Mouse (Mus musculus) layer of hippocampus, adult 11-12 months (tissue): ENCODE results near the gene Clrn3.
"Not testable (repeated sequence)": the region's sequence is repeated elsewhere in the genome, so short reads cannot be mapped to it uniquely, and the experiment has no call there.

Experiments
- DNase-seq: peaks from one replicate; pipeline ENCODE4 v3.0.0; 2022; ENCODE audit warnings: low spot score

The Clrn3 gene

GRCm38 (mm10) chr7:135528515-135528914 is at the start of gene Clrn3:
Clrn3 (minus strand) TSS chr7:135528654.
- DNase-seq: no peak

GRCm38 (mm10) chr7:135576329-135576728 is 47.9 kb upstream of the Clrn3 start:
- no peak for DNase-seq

DNA sequence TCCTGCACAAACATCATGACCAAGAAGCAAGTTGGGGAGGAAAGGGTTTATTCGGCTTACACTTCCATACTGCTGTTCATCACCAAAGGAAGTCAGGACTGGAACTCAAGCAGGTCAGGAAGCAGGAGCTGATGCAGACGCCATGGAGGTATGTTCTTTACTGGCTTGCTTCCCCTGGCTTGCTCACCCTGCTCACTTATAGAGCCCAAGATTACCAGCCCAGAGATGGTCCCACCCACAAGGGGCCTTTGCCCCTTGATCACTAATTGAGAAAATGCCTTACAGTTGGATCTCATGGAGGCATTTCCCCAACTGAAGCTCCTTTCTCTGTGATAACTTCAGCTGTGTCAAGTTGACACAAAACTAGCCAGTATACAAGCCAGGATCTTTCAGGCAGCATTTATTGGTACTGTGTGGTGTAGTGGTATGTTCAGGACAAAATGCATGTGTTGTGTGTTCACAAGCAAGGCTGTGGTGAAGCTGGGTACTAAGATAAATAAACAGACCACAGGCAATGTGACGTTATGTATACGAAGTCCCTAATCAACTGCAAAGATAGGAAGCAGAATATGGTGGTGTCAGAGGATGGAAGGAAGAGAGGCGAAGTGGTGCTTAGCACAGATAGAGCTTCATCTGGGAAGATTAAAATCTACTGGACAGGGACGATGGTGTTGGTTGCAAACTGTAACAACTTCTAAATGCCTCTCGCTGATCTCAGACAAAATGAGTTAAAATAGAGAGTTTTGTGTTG is 47.0 kb upstream of the Clrn3 start:
- DNase-seq: not testable (repeated sequence)

DNA sequence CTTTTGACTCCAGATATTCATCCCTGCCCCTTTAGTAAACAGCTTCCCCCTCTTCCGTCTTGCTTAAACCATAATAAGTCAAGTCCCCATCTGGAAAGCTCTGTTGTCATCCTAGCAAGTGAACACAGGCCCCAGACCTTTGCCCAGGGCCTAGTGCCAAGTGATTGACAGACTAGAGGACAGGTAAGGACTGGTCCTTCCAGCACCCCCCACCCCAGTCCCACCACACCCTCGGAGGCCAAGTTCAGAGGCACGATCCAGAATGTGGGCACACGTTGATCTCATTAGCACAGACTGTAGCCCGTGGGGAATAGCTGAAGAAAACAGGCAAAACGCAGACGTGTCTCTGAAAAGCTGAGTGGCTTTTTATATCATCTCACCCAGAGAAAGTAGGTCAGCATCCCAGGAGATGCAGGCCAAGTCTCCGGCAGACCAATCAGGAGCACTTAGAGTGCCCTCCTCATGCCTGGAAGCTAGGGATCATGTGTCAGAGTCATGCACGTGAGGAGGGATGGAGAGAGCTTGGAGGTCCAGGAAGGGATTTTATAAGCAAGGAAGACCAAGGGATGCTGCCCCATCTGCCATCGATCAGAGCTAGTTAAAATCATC is 43.6 kb upstream of the Clrn3 start:
- no peak for DNase-seq

DNA sequence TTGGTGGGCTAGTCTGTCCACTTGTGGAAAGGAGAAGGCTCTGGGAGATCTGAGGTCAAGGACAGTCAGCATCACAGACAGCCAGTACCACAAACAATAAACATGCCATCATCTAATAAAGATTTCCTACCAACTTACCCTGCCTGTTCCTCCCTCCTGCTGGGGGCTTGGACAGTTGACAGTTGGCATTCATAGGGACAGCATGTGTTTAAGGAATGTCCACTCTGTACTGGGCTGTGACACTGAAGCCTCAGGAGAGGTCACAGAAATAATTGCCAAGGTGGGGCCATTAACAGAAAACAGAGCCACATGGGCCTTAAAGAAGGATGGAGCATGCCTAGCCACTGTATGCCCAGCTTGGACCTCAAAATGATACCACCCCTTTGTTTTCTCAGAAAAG is 42.9 kb upstream of the Clrn3 start:
- DNase-seq: no peak

- no peak for DNase-seq
Observed at GRCm38 (mm10) chr7:135568550-135568949, 40.1 kb upstream of the Clrn3 start.

DNA sequence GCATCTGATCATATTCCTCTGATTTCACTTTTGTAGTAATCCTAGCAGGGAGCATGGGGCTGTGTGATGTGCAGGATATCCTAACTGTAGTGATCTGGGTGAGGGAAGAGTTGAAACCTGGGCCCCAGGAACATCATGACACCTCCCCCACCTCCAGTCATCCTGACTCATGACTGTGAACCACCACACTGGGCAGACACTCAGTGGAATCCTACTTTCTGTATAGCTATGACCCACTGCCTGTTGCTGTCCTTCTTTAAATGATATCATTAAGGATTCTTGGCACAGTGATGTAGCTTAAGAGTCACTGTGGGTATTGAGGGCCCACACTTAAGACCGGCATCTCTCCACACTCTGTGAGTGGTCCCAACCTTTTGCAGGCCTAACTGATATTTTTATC is 39.1 kb upstream of the Clrn3 start:
- no peak for DNase-seq

- DNase-seq: peak; percentile 39
Observed at GRCm38 (mm10) chr7:135566013-135566412, 37.6 kb upstream of the Clrn3 start.

GRCm38 (mm10) chr7:135564022-135564421 is 35.6 kb upstream of the Clrn3 start:
- no peak for DNase-seq

GRCm38 (mm10) chr7:135560280-135560679 is 31.8 kb upstream of the Clrn3 start:
- DNase-seq: no peak

DNA sequence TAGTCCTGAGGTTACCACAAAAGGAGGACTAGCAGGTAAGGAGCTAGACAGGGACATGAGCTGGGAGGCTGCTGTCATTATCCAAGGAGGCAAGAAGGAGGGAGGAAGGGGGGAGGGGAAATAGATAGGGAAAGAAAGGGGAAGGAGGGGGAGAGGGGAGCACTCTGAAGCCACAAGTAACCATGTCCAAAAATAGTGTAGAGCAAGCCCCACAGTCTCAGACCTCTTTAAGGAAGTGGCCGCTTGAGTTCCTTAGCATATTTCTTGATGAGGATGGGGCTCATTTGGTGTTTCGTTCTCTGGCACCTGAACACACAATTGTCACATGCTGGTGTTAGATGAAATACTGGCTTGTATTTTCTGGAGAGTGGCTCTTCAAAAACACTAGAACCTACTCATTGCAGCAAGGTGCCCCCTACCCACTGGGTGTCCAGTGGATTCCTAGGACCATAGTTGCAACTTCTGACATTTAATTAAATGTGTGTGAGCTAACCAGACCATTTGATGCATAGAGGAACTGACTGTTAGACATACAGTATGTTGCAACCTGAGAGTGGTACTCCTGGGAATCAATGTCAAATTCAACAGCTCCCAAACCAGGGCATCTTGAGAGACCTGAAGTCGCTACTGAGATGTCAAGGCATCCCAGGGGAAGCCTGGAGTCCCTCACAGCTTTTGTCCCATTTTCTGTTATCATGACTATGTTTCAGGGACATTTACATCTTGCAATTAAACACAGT is 28.4 kb upstream of the Clrn3 start:
- DNase-seq: no peak

DNA sequence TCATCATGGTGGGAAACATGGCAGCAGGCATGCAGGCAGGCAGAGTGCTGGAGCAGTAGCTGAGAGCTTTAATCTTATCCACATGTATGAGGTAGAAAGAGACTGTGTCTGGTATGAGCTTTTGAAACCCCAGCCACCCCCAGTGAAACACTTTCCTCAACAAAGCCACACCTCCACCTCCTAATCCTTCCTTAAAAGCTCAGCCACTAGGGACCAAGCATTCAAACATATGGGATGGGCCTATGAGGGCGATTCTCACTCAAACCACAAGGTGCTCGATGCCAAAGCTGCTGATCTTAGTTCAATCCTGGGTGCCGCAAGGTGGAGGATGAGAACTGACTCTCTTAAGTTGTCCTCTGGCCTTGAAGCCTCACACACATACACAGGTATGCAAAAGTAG is 25.1 kb upstream of the Clrn3 start:
- no peak for DNase-seq

GRCm38 (mm10) chr7:135551547-135551946 is 23.1 kb upstream of the Clrn3 start:
- DNase-seq: no peak

DNA sequence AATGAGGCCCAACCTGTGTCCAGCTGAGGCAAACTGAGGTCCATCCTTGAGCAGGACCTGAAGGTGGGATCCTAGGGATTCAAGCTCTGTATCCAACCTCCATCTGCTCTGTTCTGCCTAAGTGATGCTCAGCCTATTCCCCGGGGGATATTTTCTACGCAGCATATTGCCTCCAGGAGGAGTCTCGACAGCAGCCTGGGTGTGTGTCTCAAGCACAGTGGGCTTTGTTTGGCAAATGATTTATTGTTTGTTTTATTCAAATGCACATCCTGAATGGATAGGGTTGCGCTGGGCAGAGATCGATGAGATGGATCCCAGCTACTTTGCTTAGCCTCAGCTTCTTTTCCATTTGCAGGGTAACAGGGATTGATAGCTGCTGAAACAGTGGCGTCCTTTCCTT is 20.0 kb upstream of the Clrn3 start:
- no peak for DNase-seq

DNA sequence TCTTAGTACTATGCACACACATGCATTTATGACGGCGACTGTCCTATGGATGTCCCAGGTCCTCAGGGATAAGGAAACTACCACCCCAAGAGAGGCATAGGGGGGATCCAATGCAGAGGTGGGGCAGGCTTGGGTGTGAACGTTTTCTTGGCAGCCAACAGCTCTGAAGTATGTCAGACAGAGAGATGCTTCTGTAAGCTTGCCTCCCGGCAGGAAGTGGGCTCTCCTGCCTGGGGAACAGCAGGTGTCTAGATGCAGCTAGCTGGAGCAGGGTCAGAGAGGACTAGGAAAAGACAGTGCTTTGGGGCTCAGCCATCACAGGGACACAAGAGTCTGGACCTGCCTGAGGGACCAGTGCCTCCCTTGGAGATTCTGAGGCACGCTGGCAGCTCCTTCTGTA is 18.1 kb upstream of the Clrn3 start:
- no peak for DNase-seq

GRCm38 (mm10) chr7:135545957-135546356 is 17.5 kb upstream of the Clrn3 start:
- no peak for DNase-seq

- DNase-seq: no peak
Observed at GRCm38 (mm10) chr7:135544321-135544720, 15.9 kb upstream of the Clrn3 start.

DNA sequence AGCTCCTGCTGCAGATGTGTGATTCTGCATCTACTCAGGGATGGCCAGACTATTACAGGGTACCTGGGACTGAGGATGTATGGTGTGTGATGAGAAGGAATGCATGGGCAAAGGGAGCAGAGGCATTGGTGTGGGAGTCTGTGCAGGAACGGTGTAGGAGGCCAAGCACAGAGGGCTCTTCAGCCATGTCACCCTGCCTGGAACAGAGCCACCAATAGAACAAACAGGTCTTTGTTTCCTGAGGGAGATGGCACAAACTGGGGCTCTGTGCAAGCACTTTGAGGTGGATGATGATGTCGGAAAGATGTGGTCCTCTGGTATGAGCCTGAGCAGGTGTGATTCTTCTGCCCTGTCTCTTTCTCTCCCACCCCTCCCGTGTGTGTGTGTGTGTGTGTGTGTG is 14.6 kb upstream of the Clrn3 start:
- no peak for DNase-seq

- DNase-seq: no peak
Observed at GRCm38 (mm10) chr7:135542235-135542634, 13.8 kb upstream of the Clrn3 start.

DNA sequence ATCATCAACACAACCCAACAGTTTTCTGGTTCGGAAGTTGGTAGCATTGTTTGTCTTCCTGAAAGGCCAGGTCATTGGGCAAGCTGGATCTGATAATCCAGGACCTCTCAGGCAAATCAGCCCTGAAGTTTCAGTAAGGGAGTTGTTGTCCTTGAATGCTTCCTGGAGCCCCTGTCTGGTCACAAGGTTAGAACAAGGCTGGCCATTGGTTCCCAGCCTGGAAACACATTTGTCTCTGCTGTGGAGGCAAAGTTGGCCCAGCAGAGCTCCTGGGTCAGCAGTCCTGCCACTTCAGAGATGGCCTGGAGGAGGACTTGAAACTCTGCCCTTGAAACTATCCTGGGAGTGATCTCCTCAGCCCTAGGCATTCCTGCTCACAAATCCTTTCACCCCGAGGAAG is 11.0 kb upstream of the Clrn3 start:
- DNase-seq: no peak

DNA sequence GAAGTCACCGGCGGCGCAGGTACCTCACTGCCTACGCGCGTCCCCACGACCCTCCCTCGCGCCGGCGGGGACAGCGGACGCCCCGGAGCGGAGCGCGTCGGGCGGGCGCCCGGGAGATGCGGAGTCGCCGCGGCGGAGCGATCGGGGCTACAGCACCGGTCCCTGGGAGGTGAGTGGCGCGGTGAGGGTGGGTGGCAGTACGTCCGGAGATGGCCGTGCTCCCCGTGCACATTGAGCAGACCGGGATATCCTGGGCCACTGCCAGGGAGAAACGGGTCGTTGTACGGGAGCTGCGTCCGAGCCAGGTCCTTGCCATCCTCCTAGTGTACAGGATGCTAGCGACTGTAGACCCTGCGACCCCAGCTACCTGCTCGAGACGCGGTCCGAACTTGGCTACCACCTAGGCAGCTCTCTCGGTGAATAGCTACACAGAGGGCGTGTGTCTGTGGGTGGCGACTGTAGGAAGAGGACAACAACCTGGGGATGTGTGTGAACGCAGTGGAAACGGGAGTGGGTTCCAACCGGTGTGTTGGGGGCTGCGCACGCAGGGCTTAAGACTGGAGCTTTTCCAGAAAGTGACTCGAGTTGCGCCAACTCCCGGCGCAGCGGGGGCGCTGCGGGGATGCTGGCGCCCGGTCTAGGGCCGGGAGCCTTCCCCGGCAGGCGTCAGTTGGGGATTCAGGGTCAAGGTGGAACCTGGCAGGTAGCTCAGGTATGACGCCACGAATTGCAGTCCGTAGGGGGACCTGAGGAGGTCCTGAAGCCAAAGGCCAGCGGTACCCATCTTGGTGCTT is 9.7 kb upstream of the Clrn3 start:
- peak; percentile 42 for DNase-seq

- DNase-seq: peak; percentile 90
Observed at GRCm38 (mm10) chr7:135537341-135537901, 9.0 kb upstream of the Clrn3 start, which contains the start of gene Ptpre. Ptpre (plus strand) TSS chr7:135537481.
